Mouse (Mus musculus) heart, embryonic 16.5 days (tissue): Measurements from ENCODE around the gene Tmed10. TPM values are rescaled to one million over a fixed set of nuclear protein-coding genes. Genes with fewer than 3 reads are reported as not detected.
A peak's percentile ranks its signal among the peaks of the same experiment; 100 is the strongest.

ENCODE experiments used
- ATAC-seq: fragments of 200-750 bp; cut with Nextera tagmentation; replicated peaks from 2 replicates; pipeline ENCODE4 v1.8.0; 2017; ENCODE audit warnings: moderate number of reproducible peaks; ENCODE audit not compliant: insufficient read depth, low FRiP score; ENCODE audit errors: extremely low read depth
- H3K27ac ChIP-seq: fragments of 300-500 bp; sonication (generic); 2 replicates; pipeline ENCODE4 v1.5.1; 2014; ENCODE audit warnings: mild to moderate bottlenecking, low read length, control low read depth, moderate library complexity
- H3K27me3 ChIP-seq: fragments of 300-500 bp; sonication (generic); 2 replicates; pipeline ENCODE4 v1.6.1; 2014; ENCODE audit warnings: low read length, mixed read lengths; ENCODE audit not compliant: control insufficient read depth, insufficient read depth
- H3K36me3 ChIP-seq: fragments of 300-500 bp; sonication (generic); 2 replicates; pipeline ENCODE4 v1.6.1; 2014; ENCODE audit not compliant: control insufficient read depth, insufficient read depth
- H3K4me1 ChIP-seq: fragments of 300-500 bp; sonication (generic); 2 replicates; pipeline ENCODE4 v1.6.1; 2014; ENCODE audit warnings: low read length, mixed read lengths; ENCODE audit not compliant: control insufficient read depth, insufficient read depth
- H3K4me2 ChIP-seq: fragments of 300-500 bp; sonication (generic); 2 replicates; pipeline ENCODE4 v1.6.1; 2014; ENCODE audit warnings: low read depth, mild to moderate bottlenecking, control low read depth, low read length
- H3K4me3 ChIP-seq: fragments of 300-500 bp; sonication (generic); 2 replicates; pipeline ENCODE4 v1.5.1; 2014; ENCODE audit warnings: mild to moderate bottlenecking, control low read depth, low read length
- H3K9ac ChIP-seq: fragments of 300-500 bp; sonication (generic); 2 replicates; pipeline ENCODE4 v1.6.1; 2014; ENCODE audit warnings: low read length, control low read depth
- H3K9me3 ChIP-seq: fragments of 300-500 bp; sonication (generic); replicated peaks from 2 replicates; pipeline ENCODE4 v1.6.1; 2016; ENCODE audit warnings: low read length; ENCODE audit not compliant: control insufficient read depth
- WGBS: fragments of 180-500 bp; shearing (Covaris S2); extraction: QIAGEN DNeasy Blood & Tissue Kit; methylation state at CpG from one replicate; pipeline ENCODE4 v1.1.7; 2014; 5-methylcytosine and 5-hydroxymethylcytosine counted together
- polyA plus RNA-seq: library from polyadenylated mRNA; unstranded; fragments of >200 nt; fragmentation: Nextera tagmentation; extraction: Ambion mirVana; gene quantifications from 2 replicates; pipeline ENCODE4 v1.2.1, GENCODE M21; 2015

Gene Tmed10
- polyA plus RNA-seq, 1 experiment from 2014 or later = 253 TPM

GRCm38 (mm10) chr12:85362510-85362909 is 12.1 kb downstream of the Tmed10 start:
- Histone ChIP-seq H3K4me1 (peaks cover 8% of the 10 kb centered on the region), H3K9me3 (no peaks in the 10 kb centered on the region), H3K4me3 (no peak overlapping the region), H3K27ac (no peak overlapping the region), H3K36me3 (peaks cover 6% of the 10 kb centered on the region), H3K4me2 (no peak overlapping the region), H3K27me3 (no peaks in the 10 kb centered on the region), H3K9ac (no peak overlapping the region)
- no peak for ATAC-seq
- WGBS = 71% methylated on average over 4 of the region's 4 CpGs

DNA sequence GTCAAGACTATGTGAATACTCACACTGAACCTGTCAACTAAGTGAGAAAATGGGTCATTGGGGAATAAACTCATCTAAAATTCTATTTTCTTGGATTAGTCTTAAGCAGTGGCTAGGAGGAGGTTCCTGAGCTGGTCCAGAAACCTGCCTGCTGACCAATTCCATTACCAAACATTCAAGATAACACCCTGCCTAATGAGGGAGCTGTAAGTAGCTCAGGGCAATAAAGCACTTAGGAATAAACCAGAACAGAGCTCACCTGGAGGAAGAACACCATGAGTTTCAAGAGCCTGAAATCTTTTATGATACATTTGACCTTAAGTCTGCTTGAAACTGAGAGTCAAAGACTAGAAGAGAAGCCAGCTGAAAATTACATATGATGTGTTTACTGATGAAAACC is 13.1 kb downstream of the Tmed10 start:
- no peak overlapping the region for H3K9ac ChIP-seq
- H3K4me1 ChIP-seq = peaks cover 8% of the 10 kb centered on the region
- H3K4me2 ChIP-seq = no peak overlapping the region
- H3K27me3 ChIP-seq = no peaks in the 10 kb centered on the region
- H3K36me3 ChIP-seq = peaks cover 6% of the 10 kb centered on the region
- no peak overlapping the region for H3K27ac ChIP-seq
- H3K9me3 ChIP-seq = no peaks in the 10 kb centered on the region
- no peak overlapping the region for H3K4me3 ChIP-seq
- no peak for ATAC-seq

DNA sequence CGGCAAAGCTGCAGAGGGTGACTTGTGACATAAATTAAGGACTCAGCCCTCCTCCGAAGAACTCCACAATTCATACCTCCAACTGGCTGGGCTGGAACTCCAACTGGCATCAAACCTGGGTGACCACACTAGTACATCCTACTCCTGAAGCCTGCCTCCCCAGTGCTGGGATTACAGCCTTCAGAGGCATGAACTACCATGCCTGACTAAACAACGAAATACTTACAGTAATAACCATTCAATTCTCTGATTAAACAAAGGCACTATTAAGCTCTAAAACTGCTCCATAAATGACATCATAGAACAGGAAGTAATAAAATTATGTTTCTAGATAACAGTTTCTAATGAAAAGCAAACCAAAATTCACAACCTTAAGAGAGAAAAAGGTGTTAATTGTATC is 13.5 kb downstream of the Tmed10 start:
- Histone ChIP-seq H3K4me2 (no peak overlapping the region), H3K27ac (no peak overlapping the region), H3K4me1 (peaks cover 5% of the 10 kb centered on the region), H3K27me3 (no peaks in the 10 kb centered on the region), H3K36me3 (peaks cover 6% of the 10 kb centered on the region), H3K9me3 (no peaks in the 10 kb centered on the region), H3K4me3 (no peak overlapping the region), H3K9ac (no peak overlapping the region)
- no peak for ATAC-seq
- WGBS = 85% methylated on average over 3 of the region's 3 CpGs

DNA sequence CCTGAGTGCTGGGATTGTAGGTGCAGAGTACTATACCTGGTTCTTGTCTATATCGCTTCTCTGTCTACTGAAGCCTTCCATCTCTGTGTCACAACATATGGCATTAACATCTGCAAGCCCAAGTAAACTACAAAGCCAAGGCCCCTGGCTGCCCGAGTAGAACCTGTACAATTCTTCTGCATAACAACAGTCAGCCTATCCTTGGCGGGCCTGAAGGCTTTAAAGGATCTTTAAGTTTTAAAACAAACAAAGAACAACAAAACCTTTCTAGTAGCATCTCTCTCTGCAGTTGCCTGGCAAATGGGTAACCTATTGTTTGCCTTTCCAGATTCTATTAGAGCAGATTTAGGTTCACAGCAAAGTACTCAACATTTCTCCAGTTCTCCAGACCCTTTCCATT is 20.6 kb downstream of the Tmed10 start:
- Histone ChIP-seq H3K4me1 (peaks cover 3% of the 10 kb centered on the region), H3K9me3 (no peaks in the 10 kb centered on the region), H3K4me2 (no peak overlapping the region), H3K9ac (no peak overlapping the region), H3K36me3 (peaks cover 18% of the 10 kb centered on the region), H3K27ac (no peak overlapping the region), H3K4me3 (no peak overlapping the region), H3K27me3 (no peaks in the 10 kb centered on the region)
- no peak for ATAC-seq
- WGBS = 88% methylated on average over 3 of the region's 3 CpGs

GRCm38 (mm10) chr12:85350407-85351232 is 24.0 kb downstream of the Tmed10 start:
- Histone ChIP-seq H3K9me3 (no peaks in the 10 kb centered on the region), H3K36me3 (peaks cover 30% of the 10 kb centered on the region), H3K27me3 (no peaks in the 10 kb centered on the region), H3K4me1 (peaks cover 3% of the 10 kb centered on the region), H3K27ac (peak overlapping the region; percentile 72), H3K4me3 (no peak overlapping the region), H3K4me2 (0 out of 2 replicates have a peak overlapping the region, but pooled peaks have one; percentile 6), H3K9ac (no peak overlapping the region)
- WGBS = 53% methylated on average over 10 of the region's 10 CpGs
- ATAC-seq = peak; percentile 59

GRCm38 (mm10) chr12:85348338-85348737 is 26.3 kb downstream of the Tmed10 start:
- no peak for ATAC-seq
- H3K4me2 ChIP-seq = no peak overlapping the region
- H3K9ac ChIP-seq = no peak overlapping the region
- no peaks in the 10 kb centered on the region for H3K9me3 ChIP-seq
- peak overlapping the region; percentile 71 for H3K27ac ChIP-seq
- WGBS = 63% methylated on average over 6 of the region's 6 CpGs
- peaks cover 26% of the 10 kb centered on the region; the same call in 1 of the 2 replicates for H3K36me3 ChIP-seq
- no peak overlapping the region for H3K4me3 ChIP-seq
- H3K27me3 ChIP-seq = no peaks in the 10 kb centered on the region
- H3K4me1 ChIP-seq = peaks cover 3% of the 10 kb centered on the region

DNA sequence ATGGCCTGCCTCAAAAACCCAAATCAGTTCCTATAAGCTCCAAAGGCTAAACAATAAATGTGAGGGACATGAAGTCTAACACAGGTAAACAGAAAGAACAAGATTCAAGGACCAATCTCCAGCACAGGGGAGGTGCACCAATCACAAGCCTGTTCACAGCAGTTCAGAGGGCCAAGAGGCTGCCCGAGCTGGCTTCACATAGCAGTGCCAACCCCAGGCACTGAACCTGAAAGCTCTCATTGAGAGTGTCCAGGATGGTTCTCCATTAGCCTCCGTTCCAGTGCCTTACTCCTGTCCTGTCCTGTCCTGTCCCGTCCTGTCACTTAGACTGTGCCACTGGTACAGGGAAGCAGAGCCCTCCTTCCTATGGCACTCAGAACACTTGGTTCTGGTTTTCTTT is 27.5 kb downstream of the Tmed10 start:
- Histone ChIP-seq H3K9me3 (no peaks in the 10 kb centered on the region), H3K4me2 (no peak overlapping the region), H3K27ac (no peak overlapping the region; the same call in 1 of the 2 replicates), H3K36me3 (peaks cover 20% of the 10 kb centered on the region; the same call in 1 of the 2 replicates), H3K4me1 (peaks cover 3% of the 10 kb centered on the region), H3K27me3 (no peaks in the 10 kb centered on the region), H3K9ac (no peak overlapping the region), H3K4me3 (no peak overlapping the region)
- no peak for ATAC-seq
- 60% methylated on average over 3 of the region's 3 CpGs for WGBS

DNA sequence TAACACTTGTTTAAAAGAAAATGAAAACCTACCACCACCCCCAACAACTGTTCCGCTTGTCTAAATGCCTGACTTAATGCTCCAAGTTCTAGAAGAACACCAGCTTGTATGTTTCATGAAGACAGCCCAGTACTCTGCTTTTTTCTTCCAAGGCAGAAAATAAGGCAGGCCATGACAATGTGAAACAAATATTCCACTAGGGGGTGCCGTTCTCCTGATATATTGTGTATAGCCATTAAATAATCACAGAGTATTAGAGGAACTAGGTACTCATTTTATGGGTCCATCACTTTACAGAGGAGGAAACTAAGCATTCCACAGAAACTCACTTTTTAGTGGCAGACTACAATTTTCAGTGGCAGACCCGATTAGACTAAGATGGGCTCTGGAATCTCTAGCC is 28.3 kb downstream of the Tmed10 start:
- H3K9ac ChIP-seq = no peak overlapping the region
- H3K4me3 ChIP-seq = no peak overlapping the region
- H3K4me2 ChIP-seq = no peak overlapping the region
- H3K27me3 ChIP-seq = no peaks in the 10 kb centered on the region
- H3K27ac ChIP-seq = no peak overlapping the region
- 46% methylated on average over 3 of the region's 3 CpGs for WGBS
- H3K9me3 ChIP-seq = no peaks in the 10 kb centered on the region
- no peak for ATAC-seq
- peaks cover 20% of the 10 kb centered on the region; the same call in 1 of the 2 replicates for H3K36me3 ChIP-seq
- peaks cover 5% of the 10 kb centered on the region for H3K4me1 ChIP-seq

DNA sequence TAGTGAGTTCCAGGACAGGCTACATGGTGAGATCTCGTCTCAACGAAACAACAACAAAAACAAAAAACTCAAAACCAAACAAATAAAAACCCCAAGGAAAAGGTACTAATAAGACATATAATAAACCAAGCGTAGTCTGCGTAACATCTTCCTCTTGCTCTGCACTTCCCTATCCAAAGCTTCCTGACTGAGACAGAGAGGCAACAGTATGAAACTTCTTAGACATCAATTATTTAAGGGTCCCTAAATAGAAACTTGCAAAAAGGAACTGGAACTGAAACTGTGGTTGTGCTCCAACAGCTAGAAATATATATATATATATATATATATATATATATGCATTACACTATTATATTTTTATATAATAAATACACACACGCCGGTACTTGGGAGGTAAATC is 29.1 kb downstream of the Tmed10 start:
- Histone ChIP-seq H3K9me3 (no peaks in the 10 kb centered on the region), H3K9ac (no peak overlapping the region), H3K4me2 (no peak overlapping the region), H3K27ac (no peak overlapping the region), H3K4me1 (peaks cover 5% of the 10 kb centered on the region), H3K36me3 (peaks cover 20% of the 10 kb centered on the region; the same call in 1 of the 2 replicates), H3K4me3 (no peak overlapping the region), H3K27me3 (no peaks in the 10 kb centered on the region)
- WGBS = 90% methylated on average over 6 of the region's 6 CpGs
- ATAC-seq = no peak
